Comparison of ENCODE assay signal across 34 mouse cellular contexts in the genomic region with DNA sequence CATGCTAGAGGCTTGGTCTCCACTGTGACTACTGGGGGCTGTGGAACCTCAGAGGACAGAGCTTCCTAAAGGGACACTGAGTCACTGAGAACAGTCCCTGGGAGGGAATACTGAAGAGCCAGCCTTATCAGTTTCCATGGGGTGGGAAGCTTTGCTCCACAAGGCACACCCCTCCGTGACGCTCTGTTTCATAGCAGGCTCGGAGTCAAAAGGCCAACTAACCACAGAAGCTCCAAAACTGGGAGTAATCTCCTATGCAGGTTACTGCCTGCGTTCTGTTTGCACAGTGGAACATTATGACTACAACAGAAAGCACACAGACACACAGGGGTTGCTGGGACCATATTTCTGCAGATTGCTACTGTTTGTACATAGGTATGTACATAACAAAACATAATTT. TPM values are rescaled to one million over a fixed set of nuclear protein-coding genes. Genes with fewer than 3 reads are reported as not detected.
DNase-seq lines count a peak whose midpoint lies in the region; ATAC-seq lines count a peak whose summit lies in the region.
"Had no signal": no experiment of that assay in that cellular context is flagged by ENCODE, and none has a peak within 500 bp of the region (broad histone marks: within the 10 kb centered on the region; RNA-seq: fewer than 3 reads in every experiment).

No protein-coding gene starts in this region.

- no peaks in the 10 kb centered on the region for H3K9me3 ChIP-seq in heart, embryonic 12.5 days (replicated peaks)
- no peaks in the 10 kb centered on the region for H3K9me3 ChIP-seq in heart, embryonic 11.5 days (replicated peaks; ENCODE audit: control insufficient read depth, low read length)
- no peaks in the 10 kb centered on the region for H3K9me3 ChIP-seq in lung, embryonic 16.5 days (ENCODE audit: control insufficient read depth, low read length)
- no peaks in the 10 kb centered on the region for H3K9me3 ChIP-seq in limb, embryonic 10.5 days (replicated peaks)
- H3K9me3 ChIP-seq in stomach, embryonic 16.5 days (replicated peaks; ENCODE audit: control insufficient read depth, low read length) = 0 out of 2 replicates have a peak, but pooled peaks cover 2% of the 10 kb centered on the region
- H3K9me3 ChIP-seq: embryonic facial prominence, embryonic 15.5 days; forebrain, embryonic 12.5 days; liver, embryonic 15.5 days; megakaryocyte, embryonic 14.5 days; midbrain, embryonic 12.5 days; neural tube, embryonic 12.5 days had no signal

- no peaks in the 10 kb centered on the region for H3K36me3 ChIP-seq in heart, embryonic 12.5 days
- H3K36me3 ChIP-seq in heart, embryonic 11.5 days (ENCODE audit: control insufficient read depth, insufficient read depth, low read length) = no peaks in the 10 kb centered on the region
- H3K36me3 ChIP-seq in lung, embryonic 16.5 days (ENCODE audit: control insufficient read depth, insufficient read depth, low read length) = no peaks in the 10 kb centered on the region
- H3K36me3 ChIP-seq in limb, embryonic 10.5 days = no peaks in the 10 kb centered on the region
- no peaks in the 10 kb centered on the region for H3K36me3 ChIP-seq in stomach, embryonic 16.5 days (ENCODE audit: control insufficient read depth, insufficient read depth, low read length)
- H3K36me3 ChIP-seq: embryonic facial prominence, embryonic 15.5 days; forebrain, embryonic 12.5 days; limb, embryonic 12.5 days; liver, embryonic 15.5 days; midbrain, embryonic 12.5 days; neural tube, embryonic 12.5 days had no signal

- 0 out of 2 replicates have a peak, but pooled peaks have one; percentile 11 for ATAC-seq in heart, embryonic 12.5 days (ENCODE audit: insufficient number of reproducible peaks, low FRiP score)
- no peak for ATAC-seq in heart, embryonic 11.5 days (replicated peaks; ENCODE audit: insufficient number of reproducible peaks, low FRiP score, low TSS enrichment)
- no peak for ATAC-seq in lung, embryonic 16.5 days (ENCODE audit: low read depth)
- peak; percentile 42; the same call in 1 of the 2 replicates for ATAC-seq in stomach, embryonic 16.5 days (ENCODE audit: insufficient read depth, low FRiP score)
- ATAC-seq: CD4-positive, CD25-positive, alpha-beta regulatory T cell, adult 4 months; hindbrain, embryonic 16.5 days had no signal

- no peak for DNase-seq in lung, postnatal 10 days
- no peak for DNase-seq in limb, embryonic 10.5 days (ENCODE audit: low spot score)
- DNase-seq in thymus, postnatal 10 days (ENCODE audit: low spot score in 2 of 2) = no peak
- DNase-seq: adrenal gland, postnatal 36 days; cerebellum, adult 18-20 months; cerebellum, postnatal 10 days; gastrocnemius, postnatal 14 days; heart, postnatal 14 days; kidney, adult 9 months; kidney, postnatal 10 days; layer of hippocampus, adult 9-11 months; lung, postnatal 4 days; right cerebral cortex, adult 18-20 months; spleen, adult 18-20 months; thymus, postnatal 14 days had no signal

- H3K4me2 ChIP-seq in heart, embryonic 12.5 days = no peak overlapping the region
- H3K4me2 ChIP-seq in heart, embryonic 11.5 days = no peak overlapping the region
- H3K4me2 ChIP-seq in lung, embryonic 16.5 days (ENCODE audit: low read depth, low read length) = no peak overlapping the region
- H3K4me2 ChIP-seq in stomach, embryonic 16.5 days (ENCODE audit: low read depth, low read length) = no peak overlapping the region
- H3K4me2 ChIP-seq: embryonic facial prominence, embryonic 15.5 days; forebrain, embryonic 12.5 days; limb, embryonic 12.5 days; liver, embryonic 15.5 days; midbrain, embryonic 12.5 days; neural tube, embryonic 12.5 days had no signal

- no peak overlapping the region for H3K4me3 ChIP-seq in heart, embryonic 12.5 days
- no peak overlapping the region for H3K4me3 ChIP-seq in heart, embryonic 11.5 days (ENCODE audit: low read depth, low read length)
- H3K4me3 ChIP-seq in lung, embryonic 16.5 days (ENCODE audit: low read length) = no peak overlapping the region
- no peak overlapping the region for H3K4me3 ChIP-seq in limb, embryonic 10.5 days
- no peak overlapping the region for H3K4me3 ChIP-seq in stomach, embryonic 16.5 days (replicated peaks; ENCODE audit: low read length)
- H3K4me3 ChIP-seq: embryonic facial prominence, embryonic 15.5 days; forebrain, embryonic 12.5 days; limb, embryonic 12.5 days; liver, embryonic 15.5 days; megakaryocyte, embryonic 14.5 days; midbrain, embryonic 12.5 days; myocyte; neural tube, embryonic 12.5 days had no signal

- no peak overlapping the region for H3K27ac ChIP-seq in heart, embryonic 12.5 days (ENCODE audit: poor library complexity, severe bottlenecking)
- no peak overlapping the region for H3K27ac ChIP-seq in heart, embryonic 11.5 days (ENCODE audit: low read depth, low read length)
- peak overlapping the region; percentile 70 for H3K27ac ChIP-seq in lung, embryonic 16.5 days (ENCODE audit: low read length)
- 0 out of 2 replicates have a peak overlapping the region, but pooled peaks have one; percentile 11 for H3K27ac ChIP-seq in limb, embryonic 10.5 days
- H3K27ac ChIP-seq in stomach, embryonic 16.5 days (ENCODE audit: low read length) = peak overlapping the region; percentile 31; the same call in 1 of the 2 replicates
- H3K27ac ChIP-seq: embryonic facial prominence, embryonic 15.5 days; forebrain, embryonic 12.5 days; limb, embryonic 12.5 days; liver, embryonic 15.5 days; midbrain, embryonic 12.5 days; neural tube, embryonic 12.5 days had no signal

- 26% methylated on average over 4 of the region's 4 CpGs for WGBS in heart, embryonic 12.5 days
- WGBS in heart, embryonic 11.5 days (ENCODE audit: insufficient replicate concordance) = 31% methylated on average over 4 of the region's 4 CpGs
- WGBS in lung, embryonic 16.5 days = 47% methylated on average over 4 of the region's 4 CpGs
- WGBS in limb, embryonic 10.5 days = 72% methylated on average over 4 of the region's 4 CpGs
- WGBS in stomach, embryonic 16.5 days = 61% methylated on average over 4 of the region's 4 CpGs

- H3K9ac ChIP-seq in heart, embryonic 12.5 days = no peak overlapping the region
- no peak overlapping the region for H3K9ac ChIP-seq in heart, embryonic 11.5 days (ENCODE audit: low read depth, low read length)
- no peak overlapping the region for H3K9ac ChIP-seq in lung, embryonic 16.5 days (ENCODE audit: low read length)
- H3K9ac ChIP-seq in stomach, embryonic 16.5 days (ENCODE audit: low read length) = no peak overlapping the region
- H3K9ac ChIP-seq: embryonic facial prominence, embryonic 15.5 days; forebrain, embryonic 12.5 days; limb, embryonic 12.5 days; liver, embryonic 15.5 days; midbrain, embryonic 12.5 days; neural tube, embryonic 12.5 days had no signal

- no peaks in the 10 kb centered on the region for H3K27me3 ChIP-seq in heart, embryonic 12.5 days (replicated peaks)
- H3K27me3 ChIP-seq in heart, embryonic 11.5 days (ENCODE audit: control insufficient read depth, insufficient read depth, low read length) = no peaks in the 10 kb centered on the region
- H3K27me3 ChIP-seq in lung, embryonic 16.5 days (ENCODE audit: control insufficient read depth, insufficient read depth, low read depth, low read length) = no peaks in the 10 kb centered on the region
- H3K27me3 ChIP-seq in limb, embryonic 10.5 days (ENCODE audit: low read depth, poor library complexity, severe bottlenecking) = no peaks in the 10 kb centered on the region
- H3K27me3 ChIP-seq in stomach, embryonic 16.5 days (ENCODE audit: control insufficient read depth, insufficient read depth, low read length) = no peaks in the 10 kb centered on the region; the same call in 1 of the 2 replicates
- H3K27me3 ChIP-seq: embryonic facial prominence, embryonic 15.5 days; forebrain, embryonic 12.5 days; liver, embryonic 15.5 days; midbrain, embryonic 12.5 days; neural tube, embryonic 12.5 days had no signal

- H3K4me1 ChIP-seq in heart, embryonic 12.5 days (replicated peaks) = peaks cover 36% of the 10 kb centered on the region
- H3K4me1 ChIP-seq in heart, embryonic 11.5 days (ENCODE audit: control insufficient read depth, insufficient read depth, low read length) = peaks cover 15% of the 10 kb centered on the region
- H3K4me1 ChIP-seq in lung, embryonic 16.5 days (replicated peaks; ENCODE audit: control insufficient read depth, insufficient read depth, low read length) = peaks cover 40% of the 10 kb centered on the region
- H3K4me1 ChIP-seq in limb, embryonic 10.5 days = peaks cover 46% of the 10 kb centered on the region
- peaks cover 23% of the 10 kb centered on the region for H3K4me1 ChIP-seq in stomach, embryonic 16.5 days (ENCODE audit: control insufficient read depth, insufficient read depth, low read length)
- H3K4me1 ChIP-seq: liver, embryonic 15.5 days; megakaryocyte, embryonic 14.5 days had no signal

RNA-seq across cellular contexts. Expression of a gene that starts 18.2 kb away (rescaled TPM):
- 7.0 and 7.7 TPM in 2 replicates for polyA plus RNA-seq in heart, embryonic 12.5 days (2016; fragmentation: Nextera tagmentation; extraction: Ambion mirVana)
- polyA plus RNA-seq in heart, embryonic 11.5 days (2014; fragmentation: Nextera tagmentation; extraction: Ambion mirVana) = 4.5 and 8.0 TPM in 2 replicates
- 0.83 and 1.3 TPM in 2 replicates for polyA plus RNA-seq in lung, embryonic 16.5 days (2015; fragmentation: Nextera tagmentation; extraction: Ambion mirVana)
- polyA plus RNA-seq in limb, embryonic 10.5 days (2016; fragmentation: Nextera tagmentation; extraction: Ambion mirVana) = 0.04 TPM in 1 of 2 replicates, not detected in the other
- 0.61 and 1.1 TPM in 2 replicates for polyA plus RNA-seq in stomach, embryonic 16.5 days (2015; fragmentation: Nextera tagmentation; extraction: Ambion mirVana)
- polyA plus RNA-seq: CD4-positive, CD25-positive, alpha-beta regulatory T cell, adult 4 months; hindbrain, embryonic 11.5 days; liver, adult 2 months; liver, embryonic 15.5 days; myocyte had no signal

RNA-seq across cellular contexts. Expression of a gene that starts 19.7 kb away (rescaled TPM):
- not detected in 2 replicates for polyA plus RNA-seq in heart, embryonic 12.5 days (2016; fragmentation: Nextera tagmentation; extraction: Ambion mirVana)
- not detected in 2 replicates for polyA plus RNA-seq in heart, embryonic 11.5 days (2014; fragmentation: Nextera tagmentation; extraction: Ambion mirVana)
- not detected in 2 replicates for polyA plus RNA-seq in lung, embryonic 16.5 days (2015; fragmentation: Nextera tagmentation; extraction: Ambion mirVana)
- polyA plus RNA-seq in limb, embryonic 10.5 days (2016; fragmentation: Nextera tagmentation; extraction: Ambion mirVana) = not detected in 2 replicates
- not detected in 2 replicates for polyA plus RNA-seq in stomach, embryonic 16.5 days (2015; fragmentation: Nextera tagmentation; extraction: Ambion mirVana)
- polyA plus RNA-seq: brain, embryonic 14.5 days; CD4-positive, CD25-positive, alpha-beta regulatory T cell, adult 4 months; embryonic facial prominence, embryonic 15.5 days; forebrain, embryonic 12.5 days; hindbrain, embryonic 11.5 days; hindbrain, embryonic 16.5 days; intestine, embryonic 14.5 days; large intestine, adult 2 months; limb, embryonic 12.5 days; liver, adult 2 months; midbrain, embryonic 12.5 days; myocyte; neural tube, embryonic 12.5 days had no signal

Comparison
In these comparisons a context has a peak if more than half of its experiments do, and no peak if none do; other contexts are left out.
1. ATAC-seq: peak in heart, embryonic 12.5 days (single experiment) and stomach, embryonic 16.5 days (single experiment); none in heart, embryonic 11.5 days (single experiment) and lung, embryonic 16.5 days (single experiment).
2. H3K27ac ChIP-seq: peak in lung, embryonic 16.5 days (single experiment), limb, embryonic 10.5 days (single experiment) and stomach, embryonic 16.5 days (single experiment); none in heart, embryonic 12.5 days (single experiment) and heart, embryonic 11.5 days (single experiment).